Mouse (Mus musculus) MN1 (cell line): ENCODE data around the gene Tomm40.

Experiments
- DNase-seq: peaks from one replicate; pipeline ENCODE4 v3.0.0-alpha.2; 2016; ENCODE audit warnings: low spot score

The Tomm40 gene

GRCm38 (mm10) chr7:19686521-19686920, 28.7 kb downstream of the Tomm40 start:
- no peak for DNase-seq

GRCm38 (mm10) chr7:19685374-19685773, 29.9 kb downstream of the Tomm40 start:
- no peak for DNase-seq

- no peak for DNase-seq
These were observed 31.5 kb downstream of the Tomm40 start for GRCm38 (mm10) chr7:19683771-19684201.

DNA sequence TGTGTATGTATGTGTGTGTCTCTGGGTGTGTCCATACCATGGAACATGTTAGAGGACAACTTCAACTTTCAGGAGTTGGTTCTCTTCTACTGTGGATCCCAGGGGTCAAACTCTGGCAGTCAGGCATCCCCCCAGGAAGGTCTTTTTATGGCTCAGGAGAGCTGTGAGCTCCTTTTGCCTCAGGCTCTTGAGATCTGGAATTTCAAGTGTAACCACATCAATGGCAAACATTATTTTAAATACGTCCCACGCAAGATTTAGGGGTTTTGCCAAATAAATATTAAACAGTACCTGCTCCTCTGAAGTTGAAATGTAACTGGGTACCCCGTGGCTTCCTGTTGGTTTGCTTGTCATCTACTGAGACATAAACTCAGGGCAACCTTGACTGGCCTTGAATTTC, 32.3 kb downstream of the Tomm40 start:
- DNase-seq, result no peak

GRCm38 (mm10) chr7:19681202-19681694, 34.0 kb downstream of the Tomm40 start, which contains the start of the genes Gm44805 and Apoc4:
Gene Gm44805, minus strand, starts transcription at chr7:19681423.
Gene Apoc4, minus strand, starts transcription at chr7:19681479.
- no peak for DNase-seq

GRCm38 (mm10) chr7:19680702-19681101, 34.5 kb downstream of the Tomm40 start:
- no peak for DNase-seq

DNA sequence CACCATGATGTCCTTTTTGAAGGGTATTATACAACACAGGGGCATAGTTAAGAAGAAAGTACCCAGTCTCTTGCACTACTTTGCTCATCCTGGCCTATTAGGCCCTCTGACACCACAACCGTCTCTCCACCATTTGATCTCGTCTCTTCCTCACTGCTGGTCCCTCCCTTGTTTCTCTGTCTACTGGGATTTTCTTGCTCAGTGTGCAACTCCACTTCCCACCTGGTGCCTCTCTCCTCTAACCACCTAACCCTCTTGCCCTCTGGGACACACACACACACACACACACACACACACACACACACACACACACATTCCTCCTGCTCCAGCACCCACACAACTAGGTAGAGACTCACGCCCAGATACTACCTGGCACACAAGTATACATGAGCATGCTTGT, 36.3 kb downstream of the Tomm40 start:
- DNase-seq, result no peak

- DNase-seq, result no peak
These were observed 37.4 kb downstream of the Tomm40 start, which contains the start of gene Apoc2 for GRCm38 (mm10) chr7:19677872-19678271. Gene Apoc2, minus strand, starts transcription at chr7:19677941.

DNA sequence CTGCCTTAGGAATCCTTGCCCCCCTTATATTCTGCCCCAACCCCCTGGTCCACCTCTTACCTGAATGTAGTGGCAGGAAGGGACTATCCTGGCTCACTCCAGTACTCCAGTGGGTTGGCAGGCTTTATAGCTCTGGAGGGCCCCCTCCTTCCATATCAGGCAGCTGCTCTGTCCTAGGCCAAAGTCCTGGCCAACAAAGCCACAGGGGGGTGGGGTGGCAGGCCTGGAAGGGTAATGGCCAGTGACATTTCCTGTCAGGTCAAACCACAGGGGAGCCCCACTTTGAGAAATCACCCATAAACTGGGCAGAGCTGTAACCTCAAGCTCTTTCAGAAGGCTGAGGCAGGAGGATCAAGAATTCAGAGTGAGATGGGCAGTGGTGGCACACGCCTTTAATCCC, 38.6 kb downstream of the Tomm40 start:
- DNase-seq, result no peak

DNA sequence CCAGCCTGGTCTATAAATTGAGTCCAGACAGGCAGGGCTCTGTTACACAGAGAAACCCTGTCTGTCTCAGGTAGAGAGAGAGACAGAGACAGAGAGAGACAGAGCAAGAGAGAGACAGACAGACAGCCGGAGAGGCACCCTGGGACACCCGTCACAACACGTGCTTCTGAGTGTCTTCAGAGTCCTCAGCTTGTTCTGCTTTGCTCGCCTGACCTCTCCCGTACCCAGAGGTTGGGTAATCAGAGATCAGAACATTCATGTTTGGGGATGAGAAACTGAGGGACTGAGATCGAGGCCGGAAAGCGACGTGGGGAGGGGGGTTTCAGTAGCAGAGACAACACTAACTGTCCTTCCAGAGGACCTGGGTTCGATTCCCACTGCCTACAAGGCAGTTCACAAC, 39.4 kb downstream of the Tomm40 start:
- no peak for DNase-seq

DNA sequence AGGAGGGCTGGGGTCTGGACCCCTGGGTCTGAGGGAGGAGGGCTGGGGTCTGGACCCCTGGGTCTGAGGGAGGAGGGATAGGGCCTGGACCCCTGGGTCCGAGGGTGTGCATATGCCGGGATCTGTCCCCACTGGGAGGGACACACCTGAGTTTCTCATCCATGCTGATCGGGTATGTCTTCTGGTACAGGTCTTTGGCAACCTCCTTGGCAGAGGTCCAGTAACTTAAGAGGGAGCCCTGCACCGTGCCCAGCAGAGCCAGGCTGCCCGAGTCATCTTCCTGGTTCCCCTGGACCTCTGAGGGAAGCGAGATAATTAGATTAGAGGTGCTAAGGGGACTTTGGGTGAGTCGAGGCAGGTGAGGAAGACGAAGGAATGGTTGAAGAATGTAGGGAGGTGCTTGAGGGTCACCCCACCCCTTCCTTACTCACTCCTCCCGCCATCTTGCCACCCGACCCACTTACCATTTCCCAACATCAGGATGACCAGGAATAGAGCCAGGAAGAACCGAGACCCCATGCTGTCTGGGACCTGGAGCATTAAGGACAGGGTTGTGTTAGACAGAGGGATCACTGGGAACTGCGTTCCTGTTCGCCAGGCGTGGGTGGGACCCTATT, 42.0 kb downstream of the Tomm40 start:
- DNase-seq, result no peak

DNA sequence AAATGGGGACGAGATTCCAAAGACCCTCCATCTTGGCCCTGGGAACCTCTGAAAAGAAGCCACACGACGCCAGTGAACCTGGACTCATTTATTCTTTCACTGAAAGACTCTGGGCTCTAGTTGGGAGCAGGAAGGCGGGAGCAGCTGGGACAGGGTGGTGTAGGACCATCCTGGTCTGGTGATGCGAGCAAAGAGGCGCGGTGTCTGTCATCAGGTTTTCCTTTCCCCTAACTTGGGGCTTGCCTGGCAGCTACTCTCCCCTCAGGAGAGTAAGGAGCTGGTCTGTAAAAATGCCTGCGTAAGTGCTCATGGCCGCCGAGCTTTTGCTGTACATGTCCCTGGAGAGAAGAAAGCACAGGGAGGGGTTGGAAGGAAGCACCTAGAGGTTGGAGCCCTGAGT, 43.7 kb downstream of the Tomm40 start:
- no peak for DNase-seq

GRCm38 (mm10) chr7:19668947-19669721, 46.1 kb downstream of the Tomm40 start:
- peak; percentile 79 for DNase-seq

DNA sequence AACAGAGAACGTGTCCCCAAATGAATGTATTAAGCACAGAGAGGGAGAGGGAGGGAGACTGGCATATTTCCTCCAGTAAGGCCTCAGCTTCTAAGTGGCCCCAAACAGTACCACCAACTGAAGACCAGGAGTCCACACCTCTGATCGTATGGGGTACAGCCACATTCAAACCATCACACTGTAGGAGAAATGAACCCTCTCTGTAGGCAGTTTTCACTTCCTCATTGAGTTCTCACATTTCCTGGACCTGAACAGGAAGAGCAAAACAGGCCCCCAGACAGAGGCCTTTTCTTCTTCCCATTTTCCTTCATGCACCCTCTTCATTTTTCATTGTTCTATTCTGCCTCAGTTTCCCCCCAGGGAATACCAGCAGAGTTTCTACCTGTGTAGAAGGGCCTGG, 47.8 kb downstream of the Tomm40 start:
- no peak for DNase-seq

- DNase-seq, result no peak
These were observed 48.5 kb downstream of the Tomm40 start for GRCm38 (mm10) chr7:19666750-19667149.

DNA sequence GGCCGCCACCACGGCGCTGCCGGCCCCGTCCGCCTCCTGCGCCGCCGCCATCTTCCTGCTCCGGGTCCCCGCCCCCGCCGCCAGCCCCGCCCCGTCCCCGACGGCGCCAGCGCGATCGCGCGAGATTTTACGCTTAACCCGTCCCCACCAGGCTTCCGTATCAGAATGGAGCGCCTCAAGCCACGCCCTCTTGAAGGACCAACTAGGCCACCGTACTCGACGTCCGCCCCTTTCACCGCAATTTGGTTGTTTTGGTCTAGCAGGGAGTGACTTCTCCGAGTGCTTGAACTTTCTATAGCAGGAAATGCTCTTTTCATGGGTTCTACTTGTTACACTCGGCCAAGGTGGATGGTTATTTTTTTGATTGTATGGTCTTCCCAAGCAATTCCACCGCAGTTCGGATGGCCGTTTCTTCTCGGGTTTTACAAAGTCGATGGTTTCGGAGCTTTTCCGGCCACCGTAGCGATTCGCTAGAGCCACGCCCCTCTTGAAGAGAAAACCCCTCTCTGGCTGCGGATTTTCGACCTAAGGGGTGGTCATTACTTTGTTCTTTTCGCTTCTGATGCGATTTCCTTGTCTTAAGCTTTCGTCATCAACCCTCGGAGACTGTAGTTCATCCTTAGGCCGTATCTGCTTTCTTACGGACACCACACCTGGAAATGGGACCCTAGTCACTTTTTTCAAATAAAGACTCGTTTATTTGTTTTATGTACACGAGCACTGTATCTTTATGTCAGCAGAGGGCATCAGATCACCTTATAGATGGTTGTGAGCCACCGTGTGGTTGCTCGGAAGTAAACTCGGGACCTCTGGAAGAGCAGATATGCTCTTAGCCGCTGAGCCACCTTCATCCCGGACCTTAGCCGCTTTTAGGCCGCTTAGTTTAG, 50.0 kb downstream of the Tomm40 start, which contains the start of gene Clptm1:
Gene Clptm1 (minus strand): TSS at position 79 of the 887 bp plus-strand sequence.
- peak; percentile 87 for DNase-seq

GRCm38 (mm10) chr7:19664455-19664954, 50.7 kb downstream of the Tomm40 start:
- DNase-seq, result peak; percentile 6

DNA sequence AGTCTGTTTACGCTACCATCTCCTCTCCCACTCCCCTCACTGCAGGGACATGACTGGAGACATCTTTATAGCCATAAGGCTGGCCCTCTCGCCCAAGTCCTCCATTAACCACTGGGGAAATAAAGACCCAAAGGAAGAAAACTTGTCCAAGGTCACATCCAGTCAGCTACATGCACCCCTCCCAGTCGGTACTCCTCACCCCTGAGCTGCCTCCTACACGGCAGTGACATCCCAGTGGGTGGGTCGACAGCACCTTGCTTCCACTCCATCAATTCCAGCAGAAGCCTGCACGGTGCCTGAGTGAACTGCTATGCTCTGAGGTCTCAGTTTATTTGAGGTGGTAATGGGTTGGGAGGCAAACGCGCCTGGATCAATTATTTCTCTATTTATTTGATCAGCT, 51.3 kb downstream of the Tomm40 start:
- DNase-seq, result no peak

GRCm38 (mm10) chr7:19652614-19653013, 62.6 kb downstream of the Tomm40 start:
- DNase-seq, result no peak
